Mouse (Mus musculus) embryonic facial prominence, embryonic 10.5 days (tissue): ENCODE results near the gene Wt1. TPM values are rescaled to one million over a fixed set of nuclear protein-coding genes. Genes with fewer than 3 reads are reported as not detected.

Experiments used
- DNase-seq: peaks from one replicate; pipeline ENCODE4 v3.0.0-alpha.2; 2017; ENCODE audit warnings: low spot score
- H3K27ac ChIP-seq: fragments of 300-500 bp; sonication (generic); replicated peaks from 2 replicates; pipeline ENCODE4 v1.5.1; 2016; ENCODE audit warnings: mild to moderate bottlenecking
- H3K27me3 ChIP-seq: fragments of 300-500 bp; sonication (generic); replicated peaks from 2 replicates; pipeline ENCODE4 v1.6.1; 2016; ENCODE audit warnings: low read depth, mild to moderate bottlenecking; ENCODE audit not compliant: poor library complexity, severe bottlenecking
- H3K36me3 ChIP-seq: fragments of 300-500 bp; sonication (generic); replicated peaks from 2 replicates; pipeline ENCODE4 v1.6.1; 2016; ENCODE audit warnings: mild to moderate bottlenecking, moderate library complexity
- H3K4me1 ChIP-seq: fragments of 300-500 bp; sonication (generic); 2 replicates; pipeline ENCODE4 v1.6.1; 2016
- H3K4me3 ChIP-seq: fragments of 300-500 bp; sonication (generic); 2 replicates; pipeline ENCODE4 v1.5.1; 2016; ENCODE audit warnings: mild to moderate bottlenecking, moderate library complexity
- H3K9me3 ChIP-seq: fragments of 300-500 bp; sonication (generic); 2 replicates; pipeline ENCODE4 v1.6.1; 2016; ENCODE audit warnings: mild to moderate bottlenecking
- WGBS: fragments of 180-500 bp; shearing (Covaris S2); methylation state at CpG from one replicate; pipeline ENCODE4 v1.1.7; 2016; 5-methylcytosine and 5-hydroxymethylcytosine counted together
- polyA plus RNA-seq: library from polyadenylated mRNA; unstranded; fragments of >200 nt; fragmentation: Nextera tagmentation; extraction: Ambion mirVana; gene quantifications from 2 replicates; pipeline ENCODE4 v1.2.1, GENCODE M21; 2016

Wt1 gene
- polyA plus RNA-seq, 1 experiment from 2014 or later, result 0.44 TPM

DNA sequence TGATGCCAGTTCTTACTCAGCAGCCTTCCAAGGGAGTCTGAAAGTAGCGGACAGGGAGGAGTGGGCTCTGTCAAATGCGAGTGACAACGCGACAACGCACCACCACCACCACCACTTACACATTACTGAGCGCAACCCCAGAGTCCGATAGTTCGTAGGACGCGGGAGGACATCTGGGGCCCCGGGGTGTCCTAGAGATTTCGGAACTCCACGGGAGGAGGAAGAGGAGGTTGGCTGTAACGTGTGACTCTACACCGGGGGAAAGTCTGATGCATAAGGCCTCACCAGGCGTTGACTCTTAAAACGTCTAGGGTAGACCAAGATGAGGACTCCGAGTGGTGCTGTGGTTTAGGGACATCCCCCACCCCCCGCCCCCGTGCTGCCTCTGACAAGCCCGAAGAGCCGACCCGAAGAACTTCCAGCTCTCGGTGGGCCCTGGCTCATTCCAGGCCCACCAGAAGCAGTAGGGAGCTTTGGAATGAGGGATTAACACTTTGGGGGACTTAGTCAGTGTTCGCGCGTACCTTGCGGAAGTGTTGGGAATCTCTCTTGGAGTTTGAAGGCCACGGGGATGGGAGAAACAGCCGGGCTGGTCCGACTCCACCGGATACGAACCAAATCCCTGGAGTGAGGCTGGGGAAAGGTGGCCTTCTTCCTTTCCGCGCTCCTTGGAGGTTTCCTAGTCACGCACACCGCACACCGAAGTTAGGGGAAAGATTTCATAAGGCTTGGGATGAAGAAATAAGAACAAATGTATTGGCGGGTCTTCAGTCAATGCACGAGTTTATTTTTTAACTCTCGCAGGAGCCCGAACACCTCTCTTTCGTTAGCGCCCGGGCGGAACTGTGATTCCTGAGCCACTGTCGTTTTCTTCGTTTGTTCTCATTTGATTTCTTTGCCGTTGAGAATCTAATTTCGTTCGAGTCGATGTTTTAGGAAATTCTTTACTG is 1.5 kb downstream of the Wt1 start:
- H3K36me3 ChIP-seq, result no peaks in the 10 kb centered on the region
- peaks cover 100% of the 10 kb centered on the region for H3K27me3 ChIP-seq
- no peaks in the 10 kb centered on the region for H3K9me3 ChIP-seq
- H3K4me3 ChIP-seq, result peak overlapping the region; percentile 44
- WGBS, result 1% methylated on average over 52 of the region's 52 CpGs
- peaks cover 34% of the 10 kb centered on the region for H3K4me1 ChIP-seq
- peak; percentile 61 for DNase-seq
- no peak overlapping the region for H3K27ac ChIP-seq

DNA sequence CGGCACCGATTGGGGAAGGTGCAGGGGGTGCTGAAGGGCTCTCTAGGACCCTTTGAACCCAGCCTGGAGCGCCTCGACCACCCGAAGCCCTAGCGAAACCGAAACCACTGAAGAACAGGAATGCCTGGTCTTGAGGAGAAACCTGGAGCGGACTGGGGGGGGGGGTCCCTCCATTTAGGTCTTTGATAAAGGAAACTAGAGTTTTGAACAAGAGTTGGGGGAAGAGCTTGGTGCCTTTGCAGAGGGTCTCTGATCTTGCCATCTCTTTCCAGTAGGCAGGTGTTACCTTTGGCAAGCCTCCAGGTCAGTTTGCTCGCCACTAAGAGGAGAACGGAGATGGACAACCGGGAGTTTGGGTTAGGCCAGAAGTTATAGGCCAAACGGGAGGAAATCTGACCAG is 2.2 kb downstream of the Wt1 start:
- Histone ChIP-seq H3K4me3 (no peak overlapping the region), H3K27me3 (peaks cover 100% of the 10 kb centered on the region), H3K4me1 (peaks cover 32% of the 10 kb centered on the region), H3K36me3 (no peaks in the 10 kb centered on the region), H3K27ac (no peak overlapping the region), H3K9me3 (no peaks in the 10 kb centered on the region)
- DNase-seq, result peak; percentile 42
- 2% methylated on average over 12 of the region's 12 CpGs for WGBS

DNA sequence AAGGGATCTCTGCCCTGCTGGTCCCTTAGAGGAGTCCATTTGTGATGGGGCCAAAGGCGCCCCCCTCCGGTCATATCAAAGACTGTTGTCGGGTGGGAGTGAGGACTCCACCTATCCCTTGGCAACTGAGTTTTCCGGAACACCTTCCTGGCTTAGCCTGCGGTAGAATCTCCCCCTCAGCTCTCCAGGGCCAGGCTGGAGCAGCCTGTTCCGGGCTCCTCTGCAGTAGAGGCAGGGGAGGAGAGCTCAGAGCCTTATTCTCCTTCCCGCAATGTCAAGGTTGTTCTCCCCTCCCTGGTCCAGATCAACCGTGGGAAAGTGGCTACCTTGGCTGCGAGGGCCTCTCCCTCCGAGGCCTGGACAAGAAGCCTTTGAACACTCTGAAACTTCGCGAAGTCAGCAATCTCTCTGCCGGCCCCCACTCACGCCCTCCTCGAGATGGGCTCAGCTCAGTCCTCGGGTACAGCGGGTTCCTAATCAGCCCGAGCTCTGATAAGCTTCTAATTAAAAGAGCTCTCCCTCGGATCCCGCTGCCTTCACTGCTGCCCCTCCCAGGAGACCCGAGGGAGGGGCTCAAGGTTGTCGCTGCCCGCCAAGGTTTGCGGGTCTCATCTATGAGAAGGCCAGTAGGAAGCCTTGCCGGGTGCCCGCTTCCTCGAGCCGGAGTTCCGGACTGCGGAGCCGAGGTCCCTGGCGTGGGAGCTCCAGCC is 4.2 kb downstream of the Wt1 start:
- H3K27me3 ChIP-seq, result peaks cover 100% of the 10 kb centered on the region
- peak; percentile 59 for DNase-seq
- H3K9me3 ChIP-seq, result no peaks in the 10 kb centered on the region
- no peak overlapping the region for H3K27ac ChIP-seq
- under 1% methylated on average over 32 of the region's 32 CpGs for WGBS
- peak overlapping the region; percentile 28 for H3K4me3 ChIP-seq
- H3K36me3 ChIP-seq, result no peaks in the 10 kb centered on the region
- H3K4me1 ChIP-seq, result peaks cover 34% of the 10 kb centered on the region

DNA sequence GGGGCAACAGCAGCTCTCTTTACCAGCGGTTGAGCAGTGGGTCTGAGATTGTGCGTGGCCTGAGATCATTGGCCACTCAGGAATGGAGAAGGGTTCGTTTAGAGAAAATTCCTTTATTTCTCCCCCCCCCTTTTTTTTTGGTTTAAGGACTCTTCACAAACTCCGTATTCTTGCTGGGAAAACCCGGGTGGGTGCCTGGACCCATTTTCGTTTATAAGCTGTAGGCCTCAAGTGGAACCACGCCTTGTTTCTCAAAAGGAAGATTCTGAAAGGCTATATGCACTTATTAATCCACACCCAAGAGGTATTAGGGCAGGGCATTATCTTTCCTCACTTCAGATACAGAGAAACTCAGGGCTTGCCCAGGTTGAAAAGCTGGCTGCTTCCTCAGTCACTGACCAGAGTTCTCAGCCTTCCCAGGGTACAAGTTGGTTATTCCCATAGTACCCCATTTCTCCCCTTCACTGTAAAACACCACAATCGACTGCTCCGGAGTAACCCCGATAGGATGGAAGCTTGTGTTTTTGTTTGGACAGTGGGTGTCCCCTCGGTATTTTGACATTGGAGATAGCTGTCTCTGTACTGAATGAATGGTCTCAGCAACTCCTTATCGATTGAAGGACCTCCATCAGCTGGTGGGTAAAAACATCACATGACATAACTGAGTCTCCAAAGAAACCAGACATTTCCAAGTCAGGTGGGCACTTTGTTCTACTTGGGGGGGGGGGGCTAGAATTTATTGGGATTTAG is 4.9 kb downstream of the Wt1 start:
- Histone ChIP-seq H3K27me3 (peaks cover 100% of the 10 kb centered on the region), H3K36me3 (no peaks in the 10 kb centered on the region), H3K4me3 (peak overlapping the region; percentile 28), H3K27ac (no peak overlapping the region), H3K9me3 (no peaks in the 10 kb centered on the region), H3K4me1 (peaks cover 33% of the 10 kb centered on the region)
- peak; percentile 27 for DNase-seq
- 4% methylated on average over 12 of the region's 12 CpGs for WGBS

DNA sequence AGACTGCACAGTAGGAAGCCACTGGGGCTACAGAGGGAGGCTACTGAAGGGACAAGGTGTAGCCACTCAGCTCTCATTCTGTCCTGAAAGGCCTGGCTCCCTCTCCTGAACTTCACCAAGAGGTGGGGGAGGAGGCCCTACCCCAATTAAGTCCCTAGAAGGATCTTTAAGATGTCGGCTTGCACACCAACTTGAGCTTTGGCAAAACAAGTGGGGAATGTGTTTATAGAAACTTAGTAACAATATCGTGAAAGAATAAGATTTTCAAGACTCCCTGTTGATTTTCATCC is 5.4 kb downstream of the Wt1 start:
- 4% methylated on average over 2 of the region's 2 CpGs for WGBS
- Histone ChIP-seq H3K27me3 (peaks cover 100% of the 10 kb centered on the region), H3K27ac (no peak overlapping the region), H3K4me3 (no peak overlapping the region), H3K9me3 (no peaks in the 10 kb centered on the region), H3K36me3 (no peaks in the 10 kb centered on the region), H3K4me1 (peaks cover 28% of the 10 kb centered on the region)
- peak; percentile 30 for DNase-seq

DNA sequence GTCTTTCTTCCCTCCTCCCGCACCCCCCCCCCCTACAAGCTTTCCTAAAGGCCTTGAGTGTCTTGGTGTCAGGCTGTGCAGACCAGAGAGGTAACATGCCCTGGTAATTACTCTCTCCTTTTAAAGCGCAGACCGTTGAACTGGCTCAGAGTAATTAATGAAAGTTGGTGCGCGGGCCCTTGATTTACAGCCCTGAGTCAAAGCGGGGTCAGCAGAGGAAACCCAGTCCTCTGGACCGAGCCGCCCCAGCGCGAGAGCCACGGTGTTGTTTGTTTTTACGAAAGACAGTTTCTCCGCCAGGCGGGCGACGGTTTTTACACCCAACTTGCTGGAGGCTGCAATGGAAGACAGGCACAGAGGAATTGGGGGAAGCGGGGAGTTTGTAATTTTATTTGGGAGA is 6.0 kb downstream of the Wt1 start:
- peaks cover 100% of the 10 kb centered on the region for H3K27me3 ChIP-seq
- no peaks in the 10 kb centered on the region for H3K36me3 ChIP-seq
- peaks cover 22% of the 10 kb centered on the region for H3K4me1 ChIP-seq
- no peak overlapping the region for H3K4me3 ChIP-seq
- H3K27ac ChIP-seq, result no peak overlapping the region
- H3K9me3 ChIP-seq, result no peaks in the 10 kb centered on the region
- under 1% methylated on average over 17 of the region's 17 CpGs for WGBS
- DNase-seq, result peak; percentile 51

DNA sequence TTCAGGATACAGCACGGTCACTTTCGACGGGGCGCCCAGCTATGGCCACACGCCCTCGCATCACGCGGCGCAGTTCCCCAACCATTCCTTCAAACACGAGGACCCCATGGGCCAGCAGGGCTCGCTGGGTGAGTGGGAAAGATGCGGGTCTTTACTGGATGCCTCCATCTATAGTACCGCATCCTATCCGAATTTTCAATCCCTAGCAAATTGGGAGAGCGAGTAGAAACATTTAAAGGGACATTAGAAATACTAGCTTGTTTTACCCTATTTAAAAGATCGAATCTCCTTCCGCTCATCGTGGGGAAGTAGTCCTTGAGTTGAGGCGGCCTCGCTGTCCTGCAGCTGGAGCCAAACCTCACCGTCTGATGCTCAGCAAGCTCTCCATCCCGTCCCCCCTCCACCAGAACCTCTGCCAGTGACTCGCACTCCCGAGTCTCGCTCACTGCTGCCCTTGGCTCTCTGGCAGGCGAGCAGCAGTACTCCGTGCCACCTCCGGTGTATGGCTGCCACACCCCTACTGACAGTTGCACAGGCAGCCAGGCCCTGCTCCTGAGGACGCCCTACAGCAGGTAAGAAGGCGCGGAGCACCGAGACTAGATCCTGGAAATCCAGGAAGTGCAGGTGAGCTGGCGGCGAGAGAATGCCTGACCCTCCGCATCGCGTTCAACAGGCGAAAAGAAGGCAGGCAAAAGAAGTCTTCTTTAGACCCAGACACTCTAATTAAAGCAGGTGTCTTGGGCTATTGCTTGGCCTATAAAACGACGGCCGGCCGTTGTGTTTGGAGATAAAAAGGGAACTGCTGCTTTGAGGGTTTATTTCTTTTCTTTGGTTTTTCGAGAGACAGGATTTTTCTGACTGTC is 6.8 kb downstream of the Wt1 start:
- WGBS, result under 1% methylated on average over 43 of the region's 43 CpGs
- no peaks in the 10 kb centered on the region for H3K9me3 ChIP-seq
- no peaks in the 10 kb centered on the region for H3K36me3 ChIP-seq
- DNase-seq, result peak; percentile 58
- H3K4me3 ChIP-seq, result no peak overlapping the region
- peaks cover 19% of the 10 kb centered on the region for H3K4me1 ChIP-seq
- H3K27me3 ChIP-seq, result peaks cover 100% of the 10 kb centered on the region
- no peak overlapping the region for H3K27ac ChIP-seq

DNA sequence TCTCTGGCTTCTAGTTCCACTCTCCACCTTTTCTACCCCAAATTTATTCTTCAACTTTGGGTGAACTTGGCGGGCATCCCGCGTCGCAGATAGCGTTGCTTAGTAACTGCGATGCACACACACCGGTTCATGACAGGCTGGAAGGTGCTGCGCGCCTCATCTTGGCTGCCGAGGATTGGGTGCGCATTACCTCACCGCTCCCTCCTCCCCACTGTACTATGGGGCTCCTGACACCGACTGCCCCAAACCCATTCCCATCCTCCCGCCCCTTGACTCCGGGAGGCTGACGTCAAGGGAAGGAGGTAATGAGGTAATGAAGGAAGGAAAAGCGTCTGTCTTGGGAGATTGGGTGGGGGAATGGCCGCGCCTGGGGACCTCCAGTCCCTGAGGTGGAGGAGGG is 8.0 kb downstream of the Wt1 start:
- H3K27ac ChIP-seq, result no peak overlapping the region
- whole genome bisulfite sequencing, result under 1% methylated on average over 19 of the region's 19 CpGs
- no peak overlapping the region for H3K4me3 ChIP-seq
- peaks cover 100% of the 10 kb centered on the region for H3K27me3 ChIP-seq
- no peaks in the 10 kb centered on the region for H3K36me3 ChIP-seq
- DNase-seq, result peak; percentile 39
- H3K4me1 ChIP-seq, result peaks cover 19% of the 10 kb centered on the region
- no peaks in the 10 kb centered on the region for H3K9me3 ChIP-seq

DNA sequence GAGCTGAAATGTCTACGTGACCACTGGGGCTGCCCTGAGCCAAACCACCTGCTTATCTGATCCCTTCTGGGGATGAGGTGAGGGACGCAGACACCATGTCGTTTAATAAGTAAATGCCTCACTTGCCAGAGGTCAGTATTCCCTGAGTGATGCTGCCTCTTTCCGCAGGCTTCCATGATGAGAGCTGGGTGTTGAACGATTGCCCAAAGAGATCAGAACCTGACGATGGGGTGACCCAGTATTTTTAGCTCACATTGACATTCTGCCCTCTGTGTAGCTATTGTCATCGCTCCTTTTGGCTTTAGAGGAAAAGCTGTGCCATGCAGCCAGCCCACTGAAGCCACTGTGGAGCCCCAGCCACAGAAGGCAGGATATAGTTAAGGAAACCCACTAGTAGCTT is 13.1 kb downstream of the Wt1 start:
- Histone ChIP-seq H3K9me3 (no peaks in the 10 kb centered on the region), H3K36me3 (no peaks in the 10 kb centered on the region), H3K27ac (no peak overlapping the region), H3K4me3 (no peak overlapping the region), H3K27me3 (peaks cover 78% of the 10 kb centered on the region), H3K4me1 (peaks cover 5% of the 10 kb centered on the region)
- whole genome bisulfite sequencing, result 79% methylated on average over 7 of the region's 7 CpGs
- DNase-seq, result no peak

DNA sequence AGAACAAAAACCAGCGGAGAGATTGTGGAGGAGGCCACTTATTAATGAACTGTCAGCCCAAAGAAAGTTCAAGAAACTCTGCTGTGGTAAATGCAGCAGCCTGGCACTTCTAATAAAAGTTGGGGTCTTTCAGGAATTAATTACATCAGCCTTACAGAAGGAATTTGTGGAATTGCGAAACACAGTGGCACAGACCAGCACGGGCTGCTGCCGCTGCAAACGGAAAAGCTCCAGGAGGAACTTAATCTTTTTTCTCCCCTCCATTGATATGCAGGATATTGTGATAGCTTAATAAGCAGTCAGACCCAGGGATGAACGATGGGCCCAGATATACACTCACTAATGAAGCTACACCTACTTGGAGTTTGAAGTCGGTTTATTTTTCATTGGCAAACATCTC is 15.0 kb downstream of the Wt1 start:
- no peak overlapping the region for H3K4me3 ChIP-seq
- H3K4me1 ChIP-seq, result peaks cover 4% of the 10 kb centered on the region; the same call in 1 of the 2 replicates
- H3K27ac ChIP-seq, result no peak overlapping the region
- peaks cover 59% of the 10 kb centered on the region for H3K27me3 ChIP-seq
- H3K36me3 ChIP-seq, result no peaks in the 10 kb centered on the region
- 61% methylated on average over 7 of the region's 7 CpGs for WGBS
- DNase-seq, result no peak
- H3K9me3 ChIP-seq, result no peaks in the 10 kb centered on the region

DNA sequence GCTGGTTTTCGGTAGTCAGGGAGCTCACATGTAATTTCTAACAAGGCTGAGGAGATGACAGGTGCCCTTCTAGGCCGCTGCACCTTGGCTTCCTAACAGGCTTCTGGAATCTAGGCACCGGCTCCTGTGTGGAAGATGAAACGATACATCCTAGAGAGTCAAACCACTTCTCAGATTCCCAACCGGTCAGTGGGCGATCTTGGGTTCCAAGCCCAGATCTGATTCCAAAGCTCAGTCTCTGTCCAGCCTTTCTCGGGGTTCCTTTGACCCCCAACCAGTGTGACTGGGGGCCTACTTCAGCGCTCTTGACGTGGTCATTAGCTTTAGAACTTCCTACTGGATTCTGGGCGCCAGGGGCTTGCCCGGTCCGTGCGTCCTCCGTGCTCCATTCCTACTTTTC is 17.4 kb downstream of the Wt1 start:
- Histone ChIP-seq H3K27ac (no peak overlapping the region), H3K27me3 (peaks cover 35% of the 10 kb centered on the region), H3K9me3 (no peaks in the 10 kb centered on the region), H3K4me3 (no peak overlapping the region), H3K36me3 (no peaks in the 10 kb centered on the region), H3K4me1 (peaks cover 4% of the 10 kb centered on the region; the same call in 1 of the 2 replicates)
- no peak for DNase-seq
- WGBS, result 93% methylated on average over 14 of the region's 14 CpGs

DNA sequence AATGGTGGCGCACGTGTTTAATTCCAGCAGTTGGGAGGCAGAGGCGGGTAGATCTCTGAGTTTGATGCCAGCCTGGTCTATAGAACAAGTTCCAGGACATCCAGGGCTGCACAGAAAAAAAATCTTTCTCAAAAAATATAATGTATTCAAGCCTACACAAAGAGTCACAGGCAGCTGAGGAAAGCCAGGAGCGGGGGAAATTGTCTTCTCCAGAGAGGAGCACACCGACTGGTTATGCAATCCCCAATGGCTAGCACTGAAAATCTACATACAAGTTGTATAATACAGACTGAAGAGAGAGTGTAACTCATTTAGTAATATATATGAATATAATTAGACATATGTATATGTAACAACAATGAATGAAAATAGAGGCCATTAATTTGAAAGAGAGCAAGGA is 25.2 kb downstream of the Wt1 start:
- WGBS, result 88% methylated on average over 5 of the region's 5 CpGs
- Histone ChIP-seq H3K27ac (no peak overlapping the region), H3K36me3 (no peaks in the 10 kb centered on the region), H3K9me3 (no peaks in the 10 kb centered on the region), H3K4me1 (no peaks in the 10 kb centered on the region), H3K4me3 (no peak overlapping the region), H3K27me3 (no peaks in the 10 kb centered on the region)
- DNase-seq, result no peak
